Mouse (Mus musculus) heart, adult 2 months (tissue): Measurements from ENCODE around the gene Adamts4.

ENCODE experiments used
- CTCF ChIP-seq: fragments of 200-600 bp; IDR thresholded peaks from 2 replicates; pipeline ENCODE4 v1.8.1; 2022; ENCODE audit warnings: antibody characterized with exemption, mild to moderate bottlenecking, moderate library complexity
- EP300 ChIP-seq: fragments of 200-500 bp; IDR thresholded peaks from 2 replicates; pipeline ENCODE4 v1.6.1; 2011; ENCODE audit warnings: low read depth, low read length, control low read depth; ENCODE audit not compliant: insufficient read depth
- POLR2A ChIP-seq: fragments of 200-500 bp; IDR thresholded peaks from 2 replicates; pipeline ENCODE4 v1.6.1; 2011; ENCODE audit warnings: mild to moderate bottlenecking, low read depth, low read length, control low read depth; ENCODE audit not compliant: insufficient read depth

GRCm38 (mm10) chr1:171232800-171233730 is 17.2 kb upstream of the Adamts4 start:
- TF ChIP-seq POLR2A (no peak), CTCF (no peak), EP300 (no peak)
